ENCODE assay signal across 4 mouse cellular contexts in genomic region chr1:171241952-171242351, GRCm38 (mm10). TPM values are rescaled to one million over a fixed set of nuclear protein-coding genes. Genes with fewer than 3 reads are reported as not detected.
"Had no signal": no experiment of that assay in that cellular context is flagged by ENCODE, and none has a peak within 500 bp of the region (broad histone marks: within the 10 kb centered on the region; RNA-seq: fewer than 3 reads in every experiment).

No protein-coding gene starts in this region.

RNA-seq across cellular contexts. Expression of gene Adamts4, which starts 8.3 kb away (rescaled TPM):
- total RNA-seq: megakaryocyte progenitor cell, adult 5-6 weeks; monocyte, adult 5-6 weeks had no signal

RNA-seq across cellular contexts. Expression of gene Apoa2, which starts 17.1 kb away (rescaled TPM):
- total RNA-seq: monocyte, adult 5-6 weeks; neutrophil, adult 5-6 weeks had no signal
- polyA plus RNA-seq: macrophage had no signal
